Mouse (Mus musculus) lung, postnatal 0 days (tissue): ENCODE data around the gene Setd1b. TPM values are rescaled to one million over a fixed set of nuclear protein-coding genes. Genes with fewer than 3 reads are reported as not detected.

Experiments used
- ATAC-seq: fragments of 200-750 bp; cut with Nextera tagmentation; 2 replicates; pipeline ENCODE4 v1.8.0; 2017; ENCODE audit warnings: moderate library complexity
- DNase-seq: peaks from one replicate; pipeline ENCODE4 v3.0.0-alpha.2; 2016; ENCODE audit warnings: low spot score
- H3K27ac ChIP-seq: fragments of 300-500 bp; sonication (generic); 2 replicates; pipeline ENCODE4 v1.5.1; 2014; ENCODE audit warnings: antibody characterized with exemption, mild to moderate bottlenecking, low read length, mixed read lengths
- H3K27me3 ChIP-seq: fragments of 300-500 bp; sonication (generic); replicated peaks from 2 replicates; pipeline ENCODE4 v1.6.1; 2014; ENCODE audit warnings: low read length, mixed read lengths; ENCODE audit not compliant: insufficient read depth
- H3K36me3 ChIP-seq: fragments of 300-500 bp; sonication (generic); 2 replicates; pipeline ENCODE4 v1.6.1; 2014; ENCODE audit warnings: low read length, mixed read lengths; ENCODE audit not compliant: insufficient read depth
- H3K4me1 ChIP-seq: fragments of 300-500 bp; sonication (generic); 2 replicates; pipeline ENCODE4 v1.6.1; 2014; ENCODE audit warnings: antibody characterized with exemption, low read depth, low read length, mixed read lengths; ENCODE audit not compliant: insufficient read depth
- H3K4me2 ChIP-seq: fragments of 300-500 bp; sonication (generic); replicated peaks from 2 replicates; pipeline ENCODE4 v1.6.1; 2014; ENCODE audit warnings: low read depth, mild to moderate bottlenecking, low read length, moderate library complexity, mixed read lengths
- H3K4me3 ChIP-seq: fragments of 300-500 bp; sonication (generic); 2 replicates; pipeline ENCODE4 v1.5.1; 2014; ENCODE audit warnings: low read depth, low read length
- H3K9ac ChIP-seq: fragments of 300-500 bp; sonication (generic); replicated peaks from 2 replicates; pipeline ENCODE4 v1.6.1; 2014; ENCODE audit warnings: low read depth, mild to moderate bottlenecking
- H3K9me3 ChIP-seq: fragments of 300-500 bp; sonication (generic); 2 replicates; pipeline ENCODE4 v1.6.1; 2016; ENCODE audit warnings: low read length, mixed read lengths
- CTCF ChIP-seq: IDR thresholded peaks from 2 replicates; pipeline ENCODE4 v1.5.1; 2016; ENCODE audit warnings: antibody characterized with exemption, mild to moderate bottlenecking
- EP300 ChIP-seq: IDR thresholded peaks from 2 replicates; pipeline ENCODE4 v1.6.1; 2016; ENCODE audit warnings: antibody characterized with exemption, mild to moderate bottlenecking, control low read depth
- WGBS: fragments of 180-500 bp; shearing (Covaris S2); extraction: QIAGEN DNeasy Blood & Tissue Kit; methylation state at CpG from one replicate; pipeline ENCODE4 v1.1.7; 2014; 5-methylcytosine and 5-hydroxymethylcytosine counted together
- polyA plus RNA-seq: library from polyadenylated mRNA; unstranded; fragments of >200 nt; fragmentation: Nextera tagmentation; extraction: Ambion mirVana; gene quantifications from 2 replicates; pipeline ENCODE4 v1.2.1, GENCODE M21; 2015

Setd1b gene
- polyA plus RNA-seq, 1 experiment from 2014 or later: 6.2 TPM

GRCm38 (mm10) chr5:123125105-123125504 is 16.9 kb upstream of the Setd1b start:
- TF ChIP-seq EP300 (no peak), CTCF (no peak)
- Histone ChIP-seq H3K4me3 (no peak overlapping the region), H3K27me3 (no peaks in the 10 kb centered on the region), H3K4me2 (no peak overlapping the region), H3K9me3 (no peaks in the 10 kb centered on the region), H3K27ac (no peak overlapping the region), H3K36me3 (no peaks in the 10 kb centered on the region; the same call in 1 of the 2 replicates), H3K9ac (no peak overlapping the region), H3K4me1 (peaks cover 4% of the 10 kb centered on the region; the same call in 1 of the 2 replicates)
- DNase-seq (no peak), ATAC-seq (no peak)
- 70% methylated on average over 6 of the region's 6 CpGs for WGBS

DNA sequence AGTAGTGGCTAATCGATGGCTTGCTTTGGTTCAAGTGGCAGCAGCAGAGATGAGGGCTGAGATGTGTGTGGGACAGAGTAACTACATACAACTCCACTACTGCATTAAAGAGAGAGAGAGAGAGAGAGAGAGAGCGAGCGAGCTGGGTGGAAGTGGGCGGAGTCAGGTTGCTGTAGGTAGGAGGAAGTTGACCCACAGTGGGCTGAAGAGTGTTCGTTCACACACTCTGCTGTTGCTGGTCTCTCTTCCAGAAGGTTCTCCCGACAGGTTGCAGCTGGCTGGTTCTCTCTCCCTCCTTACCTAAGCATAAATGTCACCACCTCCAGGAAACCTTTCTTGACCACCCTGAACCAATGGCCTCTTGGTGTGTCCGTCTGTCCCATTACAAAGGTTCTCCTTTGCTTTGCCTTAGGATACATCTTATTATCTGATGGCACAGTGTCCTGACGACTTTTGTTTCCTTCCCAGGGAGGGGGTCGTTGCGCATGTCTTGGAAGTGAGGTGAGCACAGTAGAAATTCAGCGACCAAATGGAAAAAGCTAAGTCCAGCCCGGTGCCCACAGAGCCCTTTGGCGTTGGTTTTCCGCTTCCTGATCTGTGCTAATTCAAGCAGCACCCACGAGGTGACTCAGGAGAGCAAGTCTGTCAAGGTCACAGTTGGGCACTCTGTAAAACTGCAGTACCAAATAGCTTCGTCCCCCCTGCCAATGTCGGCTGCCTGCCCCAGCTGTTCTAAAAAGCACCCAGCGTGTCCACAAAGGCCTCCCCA is 16.2 kb upstream of the Setd1b start:
- H3K27me3 ChIP-seq: no peaks in the 10 kb centered on the region
- H3K9ac ChIP-seq: no peak overlapping the region
- H3K27ac ChIP-seq: no peak overlapping the region; the same call in 1 of the 2 replicates
- no peak overlapping the region for H3K4me2 ChIP-seq
- no peaks in the 10 kb centered on the region for H3K9me3 ChIP-seq
- 65% methylated on average over 18 of the region's 18 CpGs for WGBS
- TF ChIP-seq EP300 (no peak), CTCF (no peak)
- H3K4me1 ChIP-seq: peaks cover 4% of the 10 kb centered on the region; the same call in 1 of the 2 replicates
- no peak overlapping the region for H3K4me3 ChIP-seq
- H3K36me3 ChIP-seq: no peaks in the 10 kb centered on the region; the same call in 1 of the 2 replicates
- ATAC-seq (0 out of 2 replicates have a peak, but pooled peaks have one; percentile 12), DNase-seq (peak; percentile 62)

DNA sequence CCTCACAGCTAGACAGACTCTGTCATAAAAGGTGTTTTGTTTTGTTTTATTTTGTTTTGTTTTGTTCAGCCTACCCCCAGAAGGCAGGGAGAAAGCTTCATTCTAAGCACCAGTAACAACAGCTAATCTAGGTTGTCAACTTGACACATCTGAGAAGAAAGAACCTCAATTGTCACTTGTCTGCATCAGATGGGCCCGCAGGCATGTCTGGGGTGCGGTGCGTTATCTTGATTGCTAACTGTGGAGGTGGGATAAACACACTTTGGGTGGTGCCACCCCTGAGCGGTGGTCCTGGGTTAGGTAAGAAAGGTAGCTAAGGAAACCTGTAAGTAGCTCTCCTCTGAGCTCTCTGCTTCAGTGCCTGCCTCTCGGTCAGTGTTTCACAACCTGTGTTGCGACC is 15.0 kb upstream of the Setd1b start:
- ATAC-seq: no peak
- 73% methylated on average over 6 of the region's 6 CpGs for WGBS
- H3K4me1 ChIP-seq: peaks cover 4% of the 10 kb centered on the region; the same call in 1 of the 2 replicates
- no peak overlapping the region for H3K9ac ChIP-seq
- H3K27me3 ChIP-seq: no peaks in the 10 kb centered on the region
- TF ChIP-seq CTCF (no peak), EP300 (no peak)
- no peaks in the 10 kb centered on the region for H3K9me3 ChIP-seq
- H3K4me3 ChIP-seq: no peak overlapping the region
- no peak overlapping the region for H3K27ac ChIP-seq
- H3K36me3 ChIP-seq: no peaks in the 10 kb centered on the region; the same call in 1 of the 2 replicates
- DNase-seq: no peak
- H3K4me2 ChIP-seq: no peak overlapping the region

DNA sequence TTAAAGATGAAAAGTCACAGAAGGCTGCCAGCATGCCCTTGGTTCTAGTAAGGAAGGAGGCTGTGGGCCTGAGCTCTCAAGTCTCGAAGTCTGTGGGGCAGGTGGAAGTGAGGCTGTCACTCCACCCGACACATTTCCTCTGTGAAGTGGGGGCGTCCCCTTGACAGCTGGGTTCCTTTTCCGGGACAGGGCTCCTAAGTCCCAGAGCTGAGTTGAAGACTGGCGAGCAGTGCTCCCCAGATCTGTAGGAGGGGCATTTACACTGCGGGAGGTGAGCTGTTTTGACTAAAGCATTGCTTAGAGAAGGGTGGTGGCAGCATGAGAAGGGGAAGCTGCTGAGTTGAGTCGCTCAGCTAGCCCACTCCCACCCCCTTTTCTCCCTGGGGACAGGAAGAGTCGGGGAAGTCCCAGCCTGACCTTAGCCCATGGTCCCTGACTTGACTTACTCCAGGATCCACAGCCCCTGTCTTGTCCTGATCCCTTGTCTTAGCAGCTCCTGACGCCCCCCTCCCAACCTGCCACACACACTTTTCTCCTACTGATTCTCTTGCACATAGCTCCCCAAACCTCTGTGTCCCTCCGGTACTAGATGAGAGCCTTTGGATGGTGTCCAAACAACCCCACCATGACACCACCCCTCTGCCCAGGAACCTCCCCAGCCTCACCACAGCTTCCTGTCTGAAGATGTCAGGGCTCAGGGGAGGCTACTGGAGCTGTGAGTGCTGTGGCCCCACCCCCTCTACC is 13.4 kb upstream of the Setd1b start:
- Histone ChIP-seq H3K27me3 (no peaks in the 10 kb centered on the region), H3K4me2 (0 out of 2 replicates have a peak overlapping the region, but pooled peaks have one; percentile 5), H3K4me1 (peaks cover 7% of the 10 kb centered on the region), H3K9ac (0 out of 2 replicates have a peak overlapping the region, but pooled peaks have one; percentile 19), H3K36me3 (no peaks in the 10 kb centered on the region; the same call in 1 of the 2 replicates), H3K27ac (peak overlapping the region; percentile 47; the same call in 1 of the 2 replicates), H3K4me3 (no peak overlapping the region), H3K9me3 (no peaks in the 10 kb centered on the region)
- ATAC-seq: 0 out of 2 replicates have a peak, but pooled peaks have one; percentile 10
- TF ChIP-seq EP300 (no peak), CTCF (no peak)
- WGBS: 36% methylated on average over 10 of the region's 10 CpGs
- DNase-seq: peak; percentile 68

DNA sequence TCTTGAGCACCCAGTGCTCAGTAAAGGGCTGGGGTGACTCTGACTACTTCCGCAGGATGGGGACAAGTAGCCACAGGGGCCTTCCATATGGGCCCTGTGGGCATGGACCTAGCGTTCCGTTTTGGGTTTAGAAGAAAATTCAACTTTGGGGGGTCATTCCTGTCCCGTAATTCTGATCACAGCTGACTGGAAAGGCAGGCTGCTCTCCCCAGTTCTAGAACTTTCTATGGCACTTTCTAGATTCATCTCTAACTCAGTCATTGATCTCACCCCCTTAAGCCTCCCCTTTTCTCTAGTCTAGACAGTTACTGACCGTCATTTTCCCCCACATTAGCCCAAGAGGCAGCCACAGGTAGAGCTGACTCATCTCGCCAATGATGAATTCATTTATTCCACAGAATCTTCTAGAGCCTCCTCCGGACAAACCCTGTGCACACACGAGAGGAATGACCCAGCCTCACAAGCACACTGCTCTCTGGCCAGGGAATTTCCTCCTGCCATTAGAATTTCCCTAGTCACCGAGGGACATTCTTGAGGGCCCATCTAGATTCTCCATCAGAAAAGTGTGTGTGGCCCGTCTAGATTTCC is 12.7 kb upstream of the Setd1b start:
- ATAC-seq (no peak), DNase-seq (no peak)
- Histone ChIP-seq H3K4me1 (peaks cover 10% of the 10 kb centered on the region), H3K4me2 (0 out of 2 replicates have a peak overlapping the region, but pooled peaks have one; percentile 5), H3K9ac (no peak overlapping the region), H3K27ac (peak overlapping the region; percentile 81; the same call in 1 of the 2 replicates), H3K4me3 (no peak overlapping the region), H3K9me3 (no peaks in the 10 kb centered on the region), H3K27me3 (no peaks in the 10 kb centered on the region), H3K36me3 (no peaks in the 10 kb centered on the region)
- TF ChIP-seq CTCF (no peak), EP300 (no peak)
- 70% methylated on average over 10 of the region's 10 CpGs for WGBS
